Mouse (Mus musculus) forebrain, embryonic 10.5 days (tissue): ENCODE data around the gene Fam126a. TPM values are rescaled to one million over a fixed set of nuclear protein-coding genes. Genes with fewer than 3 reads are reported as not detected.
A peak's percentile ranks its signal among the peaks of the same experiment; 100 is the strongest.

Source experiments
- DNase-seq: peaks from one replicate; pipeline ENCODE4 v3.0.0-alpha.2; 2017; ENCODE audit warnings: low spot score; ENCODE audit errors: extremely low spot score
- H3K27ac ChIP-seq: fragments of 300-500 bp; sonication (generic); 2 replicates; pipeline ENCODE4 v1.5.1; 2016; ENCODE audit warnings: mild to moderate bottlenecking
- H3K27me3 ChIP-seq: fragments of 300-500 bp; sonication (generic); 2 replicates; pipeline ENCODE4 v1.6.1; 2016; ENCODE audit warnings: mild to moderate bottlenecking; ENCODE audit not compliant: poor library complexity, severe bottlenecking
- H3K36me3 ChIP-seq: fragments of 300-500 bp; sonication (generic); replicated peaks from 2 replicates; pipeline ENCODE4 v1.6.1; 2016; ENCODE audit warnings: mild to moderate bottlenecking, moderate library complexity
- H3K4me1 ChIP-seq: fragments of 300-500 bp; sonication (generic); 2 replicates; pipeline ENCODE4 v1.6.1; 2016
- H3K4me3 ChIP-seq: fragments of 300-500 bp; sonication (generic); 2 replicates; pipeline ENCODE4 v1.5.1; 2016; ENCODE audit warnings: mild to moderate bottlenecking, moderate library complexity
- H3K9me3 ChIP-seq: fragments of 300-500 bp; sonication (generic); 2 replicates; pipeline ENCODE4 v1.6.1; 2016; ENCODE audit warnings: mild to moderate bottlenecking, moderate library complexity
- WGBS: fragments of 180-500 bp; shearing (Covaris S2); methylation state at CpG from one replicate; pipeline ENCODE4 v1.1.7; 2016; 5-methylcytosine and 5-hydroxymethylcytosine counted together
- polyA plus RNA-seq: library from polyadenylated mRNA; unstranded; fragments of >200 nt; fragmentation: Nextera tagmentation; extraction: Ambion mirVana; gene quantifications from 2 replicates; pipeline ENCODE4 v1.2.1, GENCODE M21; 2016

The Fam126a gene
- polyA plus RNA-seq: 28.1 and 29.0 TPM in 2 replicates

- peaks cover 8% of the 10 kb centered on the region; the same call in 1 of the 2 replicates for H3K36me3 ChIP-seq
- no peaks in the 10 kb centered on the region for H3K9me3 ChIP-seq
- peaks cover 14% of the 10 kb centered on the region for H3K4me1 ChIP-seq
- DNase-seq: peak; percentile 97
- peak within 1 kb of the TSS; percentile 92 for H3K27ac ChIP-seq
- WGBS: 0% methylated on average over 16 of the region's 16 CpGs
- H3K4me3 ChIP-seq: peak within 1 kb of the TSS; percentile 72
- H3K27me3 ChIP-seq: no peaks in the 10 kb centered on the region
Measured at GRCm38 (mm10) chr5:24030579-24030969, at the start of gene Fam126a. Fam126a (minus strand) TSS chr5:24030690.

GRCm38 (mm10) chr5:24078420-24079179 lies 48.1 kb upstream of the Fam126a start:
- no peaks in the 10 kb centered on the region for H3K9me3 ChIP-seq
- DNase-seq: no peak
- WGBS: 85% methylated on average over 7 of the region's 7 CpGs

DNA sequence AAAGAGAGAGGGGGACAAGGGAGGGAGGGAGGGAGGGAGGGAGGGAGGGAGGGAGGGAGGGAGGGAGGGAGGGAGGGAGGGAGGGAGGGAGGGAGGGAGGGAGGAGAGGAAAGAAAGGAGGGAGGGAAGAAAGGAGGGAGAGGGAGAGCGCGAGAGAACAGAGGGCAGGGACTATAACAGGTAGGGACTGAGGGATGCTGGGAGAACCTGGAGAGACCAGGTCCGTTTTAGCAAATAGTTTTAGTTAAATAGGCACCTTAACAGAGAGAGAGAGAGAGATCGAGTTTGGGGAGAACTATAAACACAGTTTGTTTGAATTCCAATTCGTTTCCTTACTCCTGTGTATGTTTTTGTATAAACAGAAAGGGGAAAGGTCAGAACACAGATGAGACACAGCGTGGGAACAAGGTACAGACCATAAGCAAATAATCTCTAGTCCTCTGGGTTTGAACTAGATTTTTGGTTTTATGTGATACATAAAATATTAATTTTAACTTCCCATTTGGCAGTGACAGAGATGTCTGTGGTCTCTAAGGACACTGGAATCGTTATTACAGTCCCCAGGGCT lies 47.3 kb upstream of the Fam126a start:
- peaks cover 28% of the 10 kb centered on the region for H3K4me1 ChIP-seq
- no peaks in the 10 kb centered on the region for H3K27me3 ChIP-seq
- H3K36me3 ChIP-seq: no peaks in the 10 kb centered on the region
- peak overlapping the region; percentile 78 for H3K27ac ChIP-seq
- 25% methylated on average over 7 of the region's 7 CpGs for WGBS
- peak overlapping the region; percentile 41 for H3K4me3 ChIP-seq
- no peak for DNase-seq
- no peaks in the 10 kb centered on the region for H3K9me3 ChIP-seq

More at GRCm38 (mm10) chr5:24078420-24079179, 48.1 kb upstream of the Fam126a start:
- Histone ChIP-seq H3K4me3 (no peak overlapping the region), H3K4me1 (peaks cover 28% of the 10 kb centered on the region), H3K27me3 (no peaks in the 10 kb centered on the region), H3K27ac (no peak overlapping the region), H3K36me3 (no peaks in the 10 kb centered on the region)

DNA sequence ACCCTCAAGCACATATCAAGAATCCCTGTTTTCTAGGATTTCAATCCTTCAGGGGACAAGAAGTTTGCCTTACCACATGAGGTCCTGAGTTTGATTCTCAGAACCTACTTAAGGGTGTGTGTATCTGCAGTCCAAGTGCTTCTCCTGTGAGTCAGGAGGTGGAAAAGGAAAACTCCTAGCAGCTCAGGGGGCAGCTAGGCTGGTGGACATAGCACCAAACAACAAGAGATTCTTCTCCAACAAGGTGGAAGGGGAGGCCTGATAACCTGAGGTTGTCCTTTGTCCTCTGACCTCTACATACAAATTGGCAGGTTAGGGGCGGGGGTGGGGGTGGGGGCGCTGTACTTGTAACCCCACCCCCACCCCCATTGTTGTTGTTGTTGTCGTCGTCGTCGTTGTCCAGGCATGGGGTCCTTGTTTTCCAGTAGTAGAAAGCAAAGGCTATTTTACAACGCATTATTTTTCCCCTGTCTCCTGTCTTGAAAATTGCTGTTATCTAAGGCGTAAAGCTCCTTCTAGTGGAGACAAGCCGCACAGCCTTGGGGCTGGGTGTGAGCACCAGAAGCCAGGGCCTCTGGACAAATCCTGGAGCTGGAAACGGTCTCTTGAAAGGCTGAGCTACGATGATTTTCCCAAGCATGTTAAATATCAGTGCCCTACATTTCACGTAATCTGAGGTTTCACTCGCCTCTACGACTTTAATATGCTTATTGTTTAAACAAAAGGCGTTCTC lies 46.7 kb upstream of the Fam126a start:
- Histone ChIP-seq H3K27me3 (no peaks in the 10 kb centered on the region), H3K4me1 (peaks cover 28% of the 10 kb centered on the region), H3K9me3 (no peaks in the 10 kb centered on the region), H3K36me3 (no peaks in the 10 kb centered on the region), H3K4me3 (peak overlapping the region; percentile 41), H3K27ac (peak overlapping the region; percentile 78)
- 2% methylated on average over 15 of the region's 15 CpGs for WGBS
- peak; percentile 50 for DNase-seq

DNA sequence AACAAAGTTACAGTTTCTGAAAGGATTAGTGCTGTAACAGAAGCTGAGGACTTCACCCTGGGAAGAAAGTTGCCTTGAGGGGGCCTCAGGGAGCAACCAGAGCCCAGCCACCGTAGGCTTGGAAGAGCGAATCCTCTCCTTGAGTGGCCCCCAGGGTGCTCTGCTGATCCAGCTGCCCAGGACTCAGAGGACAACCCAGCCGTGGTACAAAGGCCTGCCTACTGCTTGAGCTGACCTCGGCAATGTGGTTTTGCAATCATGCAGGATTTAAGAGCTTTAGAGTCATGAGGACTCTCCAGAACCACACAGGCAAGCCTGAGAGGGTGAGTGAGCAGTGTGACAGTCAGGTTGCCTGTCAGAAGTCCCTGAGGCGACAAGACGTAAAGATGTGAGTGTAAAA lies 41.5 kb upstream of the Fam126a start:
- no peak for DNase-seq
- no peaks in the 10 kb centered on the region for H3K9me3 ChIP-seq
- no peaks in the 10 kb centered on the region for H3K27me3 ChIP-seq
- no peaks in the 10 kb centered on the region for H3K36me3 ChIP-seq
- peaks cover 6% of the 10 kb centered on the region for H3K4me1 ChIP-seq
- no peak overlapping the region for H3K4me3 ChIP-seq
- 73% methylated on average over 6 of the region's 6 CpGs for WGBS
- H3K27ac ChIP-seq: no peak overlapping the region

GRCm38 (mm10) chr5:24068955-24069354 lies 38.5 kb upstream of the Fam126a start:
- Histone ChIP-seq H3K36me3 (no peaks in the 10 kb centered on the region), H3K9me3 (no peaks in the 10 kb centered on the region), H3K27ac (no peak overlapping the region), H3K4me1 (no peaks in the 10 kb centered on the region), H3K4me3 (no peak overlapping the region), H3K27me3 (no peaks in the 10 kb centered on the region)
- DNase-seq: no peak
- 87% methylated on average over 6 of the region's 6 CpGs for WGBS

- Histone ChIP-seq H3K27ac (no peak overlapping the region), H3K4me1 (no peaks in the 10 kb centered on the region), H3K4me3 (no peak overlapping the region), H3K36me3 (no peaks in the 10 kb centered on the region), H3K9me3 (no peaks in the 10 kb centered on the region), H3K27me3 (no peaks in the 10 kb centered on the region)
- DNase-seq: no peak
- 84% methylated on average over 4 of the region's 4 CpGs for WGBS
Measured at GRCm38 (mm10) chr5:24063545-24063944, 33.1 kb upstream of the Fam126a start.

DNA sequence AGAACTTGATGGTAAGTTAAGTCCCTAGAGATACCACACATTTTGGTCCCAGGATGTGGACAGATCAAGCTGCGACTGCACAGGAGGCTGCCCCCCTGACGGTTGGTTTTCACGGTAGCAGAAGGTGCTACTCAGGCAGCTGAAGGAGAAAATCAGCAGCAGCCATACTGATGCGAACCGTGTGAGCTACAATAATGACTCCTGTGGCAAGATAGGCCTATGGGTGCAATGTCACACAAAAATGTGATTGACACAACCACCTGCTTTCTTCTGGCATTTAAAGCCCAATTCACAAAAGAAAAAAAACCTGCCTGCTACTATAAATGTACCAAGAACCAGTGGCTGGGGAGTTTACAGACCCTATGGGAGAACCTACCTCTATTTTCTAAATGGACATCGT lies 32.5 kb upstream of the Fam126a start:
- DNase-seq: no peak
- Histone ChIP-seq H3K36me3 (no peaks in the 10 kb centered on the region), H3K27me3 (no peaks in the 10 kb centered on the region), H3K4me1 (no peaks in the 10 kb centered on the region), H3K9me3 (no peaks in the 10 kb centered on the region), H3K4me3 (no peak overlapping the region), H3K27ac (no peak overlapping the region)
- 89% methylated on average over 6 of the region's 6 CpGs for WGBS

DNA sequence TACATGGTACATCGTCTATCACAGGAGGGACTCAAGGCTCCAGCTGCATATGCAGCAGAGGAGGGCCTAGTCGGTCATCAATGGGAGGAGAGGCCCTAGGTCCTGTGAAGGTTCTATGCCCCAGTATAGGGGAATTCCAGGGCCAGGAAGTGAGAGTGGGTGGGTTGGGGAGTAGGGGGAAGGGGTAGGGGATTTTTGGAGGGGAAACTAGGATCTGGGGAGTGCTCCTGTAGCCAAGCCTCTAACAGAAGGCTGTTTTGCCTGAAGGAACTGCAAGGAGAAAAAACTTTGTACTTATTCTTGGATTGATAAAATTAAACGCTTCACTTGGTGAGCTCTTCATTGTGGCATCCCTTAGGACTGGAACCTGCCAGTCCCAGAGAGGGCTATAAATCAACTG lies 30.5 kb upstream of the Fam126a start:
- Histone ChIP-seq H3K36me3 (no peaks in the 10 kb centered on the region), H3K27me3 (no peaks in the 10 kb centered on the region), H3K4me1 (no peaks in the 10 kb centered on the region), H3K4me3 (no peak overlapping the region), H3K9me3 (no peaks in the 10 kb centered on the region), H3K27ac (no peak overlapping the region)
- WGBS: 81% methylated on average over 3 of the region's 3 CpGs
- DNase-seq: no peak

- Histone ChIP-seq H3K4me3 (no peak overlapping the region), H3K27ac (no peak overlapping the region), H3K27me3 (no peaks in the 10 kb centered on the region), H3K9me3 (peaks cover 7% of the 10 kb centered on the region), H3K36me3 (no peaks in the 10 kb centered on the region), H3K4me1 (no peaks in the 10 kb centered on the region)
- 77% methylated on average over 3 of the region's 3 CpGs for WGBS
- no peak for DNase-seq
Measured at GRCm38 (mm10) chr5:24057592-24057991, 27.1 kb upstream of the Fam126a start.

DNA sequence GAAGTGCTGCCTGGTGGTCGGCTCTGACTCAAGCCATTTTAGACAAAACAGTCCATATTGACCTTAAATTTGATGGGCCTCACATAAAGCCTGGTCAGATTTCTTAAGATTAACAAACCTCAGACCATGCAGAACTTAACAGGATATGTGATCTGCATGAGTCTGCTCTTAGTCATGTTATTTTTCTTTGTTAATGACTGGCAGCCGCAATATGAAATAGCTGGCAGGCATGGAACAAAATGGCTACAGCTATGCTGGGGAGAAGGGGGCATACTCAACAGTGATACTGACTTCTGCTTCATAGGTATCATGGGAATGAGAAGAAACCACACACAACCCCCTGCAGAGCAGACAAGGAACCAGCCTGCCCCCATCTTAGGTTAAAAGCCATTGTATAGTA lies 26.4 kb upstream of the Fam126a start:
- Histone ChIP-seq H3K36me3 (no peaks in the 10 kb centered on the region), H3K4me1 (no peaks in the 10 kb centered on the region), H3K27ac (no peak overlapping the region), H3K4me3 (no peak overlapping the region), H3K27me3 (no peaks in the 10 kb centered on the region), H3K9me3 (peaks cover 7% of the 10 kb centered on the region)
- DNase-seq: no peak
- 95% methylated on average over 2 of the region's 2 CpGs for WGBS

GRCm38 (mm10) chr5:24054382-24054781 lies 23.9 kb upstream of the Fam126a start:
- WGBS: 89% methylated on average over 3 of the region's 3 CpGs
- no peaks in the 10 kb centered on the region for H3K36me3 ChIP-seq
- H3K27me3 ChIP-seq: no peaks in the 10 kb centered on the region
- H3K27ac ChIP-seq: no peak overlapping the region
- no peak overlapping the region for H3K4me3 ChIP-seq
- no peaks in the 10 kb centered on the region for H3K4me1 ChIP-seq
- H3K9me3 ChIP-seq: peaks cover 7% of the 10 kb centered on the region
- DNase-seq: no peak
